Mouse (Mus musculus): Measurements from ENCODE around the gene Fads3.

DNA sequence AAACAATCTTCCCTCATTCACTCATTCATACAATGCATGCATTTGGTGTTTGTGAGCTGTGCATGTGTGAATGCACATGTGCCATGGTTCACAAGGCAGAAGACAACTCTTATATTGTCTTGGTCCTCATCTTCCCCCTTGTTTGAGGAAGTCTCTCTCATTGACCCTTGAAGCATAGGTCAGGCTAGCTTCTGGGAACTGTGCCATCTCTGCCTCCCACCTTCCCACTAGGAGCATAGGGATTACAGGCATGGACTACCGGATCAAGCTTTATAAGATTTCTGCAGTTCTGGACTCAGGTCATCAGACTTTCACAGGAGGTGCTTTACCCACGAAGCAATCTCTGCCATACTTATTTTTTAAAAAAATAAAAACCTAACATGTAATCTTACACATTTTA, 3.8 kb upstream of the Fads3 start:
- no peak for TF ChIP-seq EP300 (IDR thresholded peaks at IDR 0.05)
- TF ChIP-seq CTCF (IDR thresholded peaks at IDR 0.05): no peak

All from lung, postnatal 0 days (tissue).